Mouse (Mus musculus) neural tube, embryonic 13.5 days (tissue): ENCODE data around the gene Ptpra. TPM values are rescaled to one million over a fixed set of nuclear protein-coding genes. Genes with fewer than 3 reads are reported as not detected.

Source experiments
- ATAC-seq: fragments of 200-750 bp; cut with Nextera tagmentation; 2 replicates; pipeline ENCODE4 v1.8.0; 2017; ENCODE audit warnings: low read depth, mild to moderate bottlenecking, moderate TSS enrichment, moderate library complexity
- H3K27ac ChIP-seq: fragments of 300-500 bp; sonication (generic); replicated peaks from 2 replicates; pipeline ENCODE4 v1.5.1; 2015; ENCODE audit warnings: moderate library complexity, mild to moderate bottlenecking, inconsistent platforms
- H3K27me3 ChIP-seq: fragments of 300-500 bp; sonication (generic); 2 replicates; pipeline ENCODE4 v1.6.1; 2015; ENCODE audit warnings: mild to moderate bottlenecking, inconsistent platforms
- H3K36me3 ChIP-seq: fragments of 300-500 bp; sonication (generic); 2 replicates; pipeline ENCODE4 v1.6.1; 2015; ENCODE audit warnings: mild to moderate bottlenecking, inconsistent platforms
- H3K4me1 ChIP-seq: fragments of 300-500 bp; sonication (generic); replicated peaks from 2 replicates; pipeline ENCODE4 v1.6.1; 2015; ENCODE audit warnings: inconsistent platforms
- H3K4me2 ChIP-seq: fragments of 300-500 bp; sonication (generic); 2 replicates; pipeline ENCODE4 v1.6.1; 2015; ENCODE audit warnings: inconsistent platforms, mild to moderate bottlenecking, moderate library complexity
- H3K4me3 ChIP-seq: fragments of 300-500 bp; sonication (generic); 2 replicates; pipeline ENCODE4 v1.5.1; 2015; ENCODE audit warnings: mild to moderate bottlenecking, inconsistent platforms
- H3K9ac ChIP-seq: fragments of 300-500 bp; sonication (generic); 2 replicates; pipeline ENCODE4 v1.6.1; 2015; ENCODE audit warnings: moderate library complexity, mild to moderate bottlenecking, inconsistent platforms
- H3K9me3 ChIP-seq: fragments of 300-500 bp; sonication (generic); 2 replicates; pipeline ENCODE4 v1.6.1; 2016; ENCODE audit warnings: inconsistent platforms
- WGBS: fragments of 180-500 bp; shearing (Covaris S2); methylation state at CpG from one replicate; pipeline ENCODE4 v1.1.7; 2015; 5-methylcytosine and 5-hydroxymethylcytosine counted together
- microRNA-seq: library from miRNA; unstranded; fragments of <30 nt; microRNA quantifications from one replicate; pipeline ENCODE4, GENCODE M21; 2016
- polyA plus RNA-seq: library from polyadenylated mRNA; unstranded; fragments of >200 nt; fragmentation: Nextera tagmentation; extraction: Ambion mirVana; gene quantifications from 2 replicates; pipeline ENCODE4 v1.2.1, GENCODE M21; 2015

Gene Ptpra
- polyA plus RNA-seq, 1 experiment from 2014 or later: 131 TPM

DNA sequence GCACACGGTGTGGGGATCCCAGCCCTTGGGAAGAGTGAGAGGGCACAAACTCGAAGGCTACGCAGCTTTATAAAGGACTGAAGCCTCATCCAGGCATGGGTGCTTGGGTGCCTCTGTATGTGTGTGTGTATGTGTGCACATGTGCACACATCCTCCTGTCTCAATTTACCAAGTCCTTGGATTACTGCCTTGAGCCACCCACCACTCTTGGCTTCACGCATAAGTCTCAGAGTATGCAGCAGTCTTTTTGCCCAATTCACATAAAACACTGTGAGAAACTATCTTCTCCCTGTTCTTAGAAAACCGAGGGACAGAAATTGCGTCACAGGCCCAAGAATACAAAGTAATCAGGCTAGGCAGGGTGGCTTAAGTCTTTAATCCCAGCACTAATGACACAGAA lies 135.9 kb downstream of the Ptpra start:
- peaks cover 34% of the 10 kb centered on the region for H3K27me3 ChIP-seq
- H3K4me2 ChIP-seq: no peak overlapping the region
- H3K27ac ChIP-seq: no peak overlapping the region
- no peak overlapping the region for H3K9ac ChIP-seq
- 86% methylated on average over 6 of the region's 6 CpGs for WGBS
- H3K4me3 ChIP-seq: no peak overlapping the region
- no peaks in the 10 kb centered on the region for H3K9me3 ChIP-seq
- peaks cover 4% of the 10 kb centered on the region for H3K4me1 ChIP-seq
- ATAC-seq: no peak
- peaks cover 16% of the 10 kb centered on the region for H3K36me3 ChIP-seq

DNA sequence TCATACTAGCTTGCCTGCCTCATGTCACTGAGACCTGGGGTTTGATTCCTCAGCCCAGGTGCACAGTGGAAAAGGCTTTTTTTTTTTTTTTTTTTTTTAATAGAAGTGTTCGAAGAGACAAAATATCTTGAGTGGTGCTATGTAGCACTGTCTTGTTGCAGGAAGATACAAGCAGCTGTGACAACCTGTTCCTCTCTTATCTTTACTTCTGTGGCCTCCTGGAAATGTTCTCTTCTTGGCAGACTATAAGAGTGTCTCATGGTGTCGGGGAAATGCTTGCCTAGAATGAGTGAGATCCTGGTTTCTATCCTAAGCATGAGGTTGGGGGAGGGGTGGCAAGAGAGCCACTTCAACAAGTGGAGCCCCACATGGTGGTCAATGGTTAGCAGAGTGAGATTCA lies 138.3 kb downstream of the Ptpra start:
- Histone ChIP-seq H3K36me3 (peaks cover 32% of the 10 kb centered on the region), H3K4me1 (no peaks in the 10 kb centered on the region), H3K9me3 (no peaks in the 10 kb centered on the region), H3K4me2 (no peak overlapping the region), H3K4me3 (no peak overlapping the region), H3K27ac (no peak overlapping the region), H3K9ac (no peak overlapping the region), H3K27me3 (peaks cover 11% of the 10 kb centered on the region)
- WGBS: 80% methylated on average over 2 of the region's 2 CpGs
- ATAC-seq: no peak

DNA sequence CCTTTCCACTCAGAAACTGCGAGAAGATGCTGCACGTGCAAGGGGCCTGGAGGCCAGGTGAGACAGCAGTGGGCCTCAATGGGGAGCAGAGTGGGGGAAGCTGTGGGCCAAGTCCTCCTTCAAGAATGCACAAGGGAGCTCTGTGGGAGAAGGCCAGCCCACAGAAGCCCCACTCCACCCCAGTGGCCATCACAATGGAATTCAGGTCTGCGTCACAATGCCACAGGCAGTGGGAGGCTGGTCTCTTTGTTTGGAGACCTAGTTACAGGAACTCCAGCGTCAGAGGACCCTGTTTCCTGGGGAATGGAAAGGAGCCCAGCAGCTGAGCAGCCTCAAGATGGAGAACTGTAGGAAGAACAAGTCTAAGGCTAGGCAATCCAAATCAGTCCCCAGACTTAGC lies 139.1 kb downstream of the Ptpra start:
- Histone ChIP-seq H3K9ac (no peak overlapping the region), H3K4me3 (no peak overlapping the region), H3K27ac (no peak overlapping the region), H3K36me3 (peaks cover 33% of the 10 kb centered on the region), H3K27me3 (peaks cover 4% of the 10 kb centered on the region; the same call in 1 of the 2 replicates), H3K4me2 (no peak overlapping the region), H3K4me1 (no peaks in the 10 kb centered on the region), H3K9me3 (no peaks in the 10 kb centered on the region)
- 67% methylated on average over 4 of the region's 4 CpGs for WGBS
- no peak for ATAC-seq

- peaks cover 37% of the 10 kb centered on the region for H3K36me3 ChIP-seq
- no peak overlapping the region for H3K4me3 ChIP-seq
- WGBS: 96% methylated on average over 2 of the region's 2 CpGs
- H3K27me3 ChIP-seq: peaks cover 1% of the 10 kb centered on the region; the same call in 1 of the 2 replicates
- H3K4me2 ChIP-seq: no peak overlapping the region
- no peak overlapping the region for H3K27ac ChIP-seq
- no peaks in the 10 kb centered on the region for H3K4me1 ChIP-seq
- H3K9ac ChIP-seq: no peak overlapping the region
- H3K9me3 ChIP-seq: no peaks in the 10 kb centered on the region
- no peak for ATAC-seq
These were observed 139.7 kb downstream of the Ptpra start for GRCm38 (mm10) chr2:130589761-130590160.

DNA sequence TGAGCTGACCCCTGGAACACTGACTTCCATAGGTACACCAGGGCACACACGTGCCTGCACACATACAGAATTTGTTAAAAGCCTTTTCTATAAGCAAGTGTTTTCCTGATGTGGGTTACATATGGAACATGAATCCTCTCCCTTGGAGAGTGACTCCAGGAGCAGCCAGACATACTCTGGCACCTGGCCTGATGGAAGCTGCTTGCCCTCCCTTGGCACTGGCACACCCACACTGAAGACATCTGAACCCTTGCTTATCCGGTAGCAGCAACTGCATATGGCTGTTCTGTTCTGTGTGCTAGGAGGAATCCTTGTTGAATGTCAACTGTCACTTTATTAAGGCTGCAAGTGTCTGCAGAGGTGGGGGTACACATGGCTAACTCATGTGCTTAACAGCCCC lies 140.9 kb downstream of the Ptpra start:
- Histone ChIP-seq H3K9me3 (no peaks in the 10 kb centered on the region), H3K9ac (no peak overlapping the region), H3K4me1 (no peaks in the 10 kb centered on the region), H3K27ac (no peak overlapping the region), H3K36me3 (peaks cover 50% of the 10 kb centered on the region), H3K27me3 (no peaks in the 10 kb centered on the region), H3K4me3 (no peak overlapping the region), H3K4me2 (no peak overlapping the region)
- WGBS: 94% methylated on average over 2 of the region's 2 CpGs
- ATAC-seq: no peak

GRCm38 (mm10) chr2:130595596-130595995 lies 145.5 kb downstream of the Ptpra start:
- Histone ChIP-seq H3K9me3 (no peaks in the 10 kb centered on the region), H3K27ac (no peak overlapping the region), H3K4me3 (no peak overlapping the region), H3K27me3 (no peaks in the 10 kb centered on the region), H3K4me1 (no peaks in the 10 kb centered on the region), H3K36me3 (peaks cover 78% of the 10 kb centered on the region), H3K4me2 (no peak overlapping the region), H3K9ac (no peak overlapping the region)
- WGBS: 88% methylated on average over 1 of the region's 1 CpGs
- ATAC-seq: no peak

- Histone ChIP-seq H3K4me3 (no peak overlapping the region), H3K9me3 (no peaks in the 10 kb centered on the region), H3K27me3 (no peaks in the 10 kb centered on the region), H3K9ac (no peak overlapping the region), H3K4me1 (no peaks in the 10 kb centered on the region), H3K27ac (no peak overlapping the region), H3K36me3 (peaks cover 81% of the 10 kb centered on the region), H3K4me2 (no peak overlapping the region)
- WGBS: 11% methylated on average over 1 of the region's 1 CpGs
- ATAC-seq: peak; percentile 43; the same call in 1 of the 2 replicates
These were observed 147.5 kb downstream of the Ptpra start for GRCm38 (mm10) chr2:130597601-130598010.

- H3K9ac ChIP-seq: no peak overlapping the region
- peaks cover 81% of the 10 kb centered on the region for H3K36me3 ChIP-seq
- no peak for ATAC-seq
- no peak overlapping the region for H3K4me3 ChIP-seq
- H3K27ac ChIP-seq: no peak overlapping the region
- H3K4me1 ChIP-seq: no peaks in the 10 kb centered on the region
- 78% methylated on average over 3 of the region's 3 CpGs for WGBS
- no peaks in the 10 kb centered on the region for H3K27me3 ChIP-seq
- no peak overlapping the region for H3K4me2 ChIP-seq
- no peaks in the 10 kb centered on the region for H3K9me3 ChIP-seq
These were observed 148.3 kb downstream of the Ptpra start for GRCm38 (mm10) chr2:130598399-130598798.

DNA sequence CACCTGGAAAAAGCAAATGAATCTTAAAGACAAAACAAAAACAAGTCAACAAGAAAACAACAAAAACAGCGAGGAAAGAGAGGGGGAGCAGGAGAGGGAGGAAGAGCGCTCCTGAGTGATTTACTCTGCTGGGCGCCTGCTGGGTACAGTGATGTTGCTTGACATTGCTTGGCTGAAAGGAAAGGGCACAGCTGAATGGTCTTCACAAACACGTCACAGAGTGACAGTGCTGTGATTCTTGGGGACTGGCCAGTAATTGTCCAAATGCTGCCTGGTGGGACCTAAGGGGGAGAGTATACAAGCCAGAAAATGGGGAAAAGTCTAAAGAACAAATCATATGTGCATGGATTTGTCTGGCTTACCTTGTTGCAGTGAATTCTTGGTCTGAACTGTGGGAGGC lies 152.1 kb downstream of the Ptpra start:
- Histone ChIP-seq H3K4me3 (no peak overlapping the region), H3K27me3 (no peaks in the 10 kb centered on the region), H3K4me2 (no peak overlapping the region), H3K4me1 (no peaks in the 10 kb centered on the region), H3K9ac (no peak overlapping the region), H3K9me3 (no peaks in the 10 kb centered on the region), H3K36me3 (peaks cover 62% of the 10 kb centered on the region), H3K27ac (no peak overlapping the region)
- ATAC-seq: no peak
- 83% methylated on average over 4 of the region's 4 CpGs for WGBS

Small RNA genes lying within 50 kb of the gene (microRNA-seq; reads per million reads assigned to microRNA genes)
- not detected for gene Gm23876

Other genes starting within 250 kb of the Ptpra start
- gene Nop56, start 175.8 kb upstream of the Ptpra start, polyA plus RNA-seq: 230 and 236 TPM in 2 replicates
- 156 and 161 TPM in 2 replicates for gene Idh3b, start 165.7 kb upstream of the Ptpra start, polyA plus RNA-seq
- 3.6 and 4.3 TPM in 2 replicates for gene Ebf4, start 155.1 kb upstream of the Ptpra start, polyA plus RNA-seq
- 26.8 and 32.9 TPM in 2 replicates for gene Cpxm1, start 52.7 kb upstream of the Ptpra start, polyA plus RNA-seq
- 0.15 TPM in 1 of 2 replicates, not detected in the other for gene Gm28372, start 45.0 kb upstream of the Ptpra start, polyA plus RNA-seq
- gene 1700020A23Rik, start 45.0 kb upstream of the Ptpra start, polyA plus RNA-seq: not detected in 2 replicates
- 0.29 TPM in 1 of 2 replicates, not detected in the other for gene Tmem239, start 43.8 kb upstream of the Ptpra start, polyA plus RNA-seq
- gene Vps16, start 25.9 kb upstream of the Ptpra start, polyA plus RNA-seq: 98.2 and 103 TPM in 2 replicates
- gene Pced1a, start 25.6 kb upstream of the Ptpra start, polyA plus RNA-seq: 10.2 and 11.7 TPM in 2 replicates
- 77.4 and 87.0 TPM in 2 replicates for gene Mrps26, start 113.5 kb downstream of the Ptpra start, polyA plus RNA-seq
- not detected in 2 replicates for gene Oxt, start 125.9 kb downstream of the Ptpra start, polyA plus RNA-seq
- 0.36 TPM in 1 of 2 replicates, not detected in the other for gene Avp, start 132.3 kb downstream of the Ptpra start, polyA plus RNA-seq
- 13.1 and 13.8 TPM in 2 replicates for gene Fastkd5, start 179.7 kb downstream of the Ptpra start, polyA plus RNA-seq
- 10.8 and 12.4 TPM in 2 replicates for gene Ubox5, start 179.8 kb downstream of the Ptpra start, polyA plus RNA-seq
- 10.5 and 10.7 TPM in 2 replicates for gene Lzts3, start 192.5 kb downstream of the Ptpra start, polyA plus RNA-seq
- gene Ddrgk1, start 214.4 kb downstream of the Ptpra start, polyA plus RNA-seq: 64.6 and 72.3 TPM in 2 replicates
- gene Itpa, start 217.3 kb downstream of the Ptpra start, polyA plus RNA-seq: 121 and 134 TPM in 2 replicates
- 0.56 and 0.74 TPM in 2 replicates for gene Slc4a11, start 247.2 kb downstream of the Ptpra start, polyA plus RNA-seq